Mouse (Mus musculus) induced T-regulatory cell, adult 2 months (primary cell): ENCODE measurements at regions not wholly inside any gene's neighbourhood (a gene's known extent, or its start where the extent isn't known, plus 50 kb on each side); places are given as distances from the start of the nearest gene placed in this dataset.

Source experiments
- DNase-seq: peaks from one replicate; pipeline ENCODE4 v3.0.0-alpha.2; 2012; ENCODE audit warnings: low read depth

DNA sequence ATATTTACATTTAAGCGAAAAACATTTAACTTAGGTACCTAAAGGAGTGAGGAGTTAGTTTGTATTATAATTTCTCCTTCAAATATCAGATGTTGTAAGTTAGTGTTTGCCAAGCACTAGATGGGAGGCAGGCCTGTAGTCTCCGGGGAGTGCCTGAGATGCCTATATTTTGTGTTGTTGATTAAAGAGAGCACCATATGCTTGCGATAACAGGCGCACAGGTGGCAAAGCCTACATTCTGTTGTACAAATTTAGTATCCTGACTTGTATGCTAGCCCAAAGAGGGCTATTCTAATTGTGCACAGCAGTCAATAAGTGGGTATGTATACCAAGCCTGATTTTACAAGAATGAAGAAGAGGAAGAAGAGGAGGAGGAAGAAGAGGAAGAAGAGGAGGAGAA lies 151.8 kb upstream of the Atxn1 start:
- no peak for DNase-seq

- no peak for DNase-seq
Measured at GRCm38 (mm10) chr13:46104971-46105370, 140.2 kb upstream of the Atxn1 start.

DNA sequence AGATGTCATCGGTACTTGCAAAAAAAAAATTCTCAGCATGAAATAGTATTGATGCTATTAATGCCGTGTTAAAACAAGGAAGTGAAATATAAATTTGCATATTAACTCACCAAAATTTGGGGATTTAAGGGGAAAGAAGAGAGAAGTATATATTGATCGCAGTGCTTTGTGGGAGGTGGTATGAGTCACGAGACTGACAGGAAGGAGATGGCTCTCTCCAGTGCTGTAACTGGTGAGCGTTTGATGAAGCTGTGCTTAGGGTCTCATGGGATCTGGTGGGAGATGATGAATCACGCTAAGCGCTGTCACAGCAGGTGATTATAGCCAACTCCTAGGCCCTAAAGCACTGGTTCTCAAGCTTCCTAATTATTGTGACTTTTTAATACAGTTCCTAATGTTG lies 133.8 kb upstream of the Atxn1 start:
- DNase-seq = no peak

GRCm38 (mm10) chr13:46098131-46098530 lies 133.3 kb upstream of the Atxn1 start:
- DNase-seq = no peak

- peak; percentile 23 for DNase-seq
Measured at GRCm38 (mm10) chr13:46096968-46097367, 132.2 kb upstream of the Atxn1 start.

- DNase-seq = no peak
Measured at GRCm38 (mm10) chr13:46096416-46096815, 131.6 kb upstream of the Atxn1 start.

- no peak for DNase-seq
Measured at GRCm38 (mm10) chr13:46092787-46093186, 128.0 kb upstream of the Atxn1 start.

- peak; percentile 21 for DNase-seq
Measured at GRCm38 (mm10) chr13:46091109-46091508, 126.3 kb upstream of the Atxn1 start.

DNA sequence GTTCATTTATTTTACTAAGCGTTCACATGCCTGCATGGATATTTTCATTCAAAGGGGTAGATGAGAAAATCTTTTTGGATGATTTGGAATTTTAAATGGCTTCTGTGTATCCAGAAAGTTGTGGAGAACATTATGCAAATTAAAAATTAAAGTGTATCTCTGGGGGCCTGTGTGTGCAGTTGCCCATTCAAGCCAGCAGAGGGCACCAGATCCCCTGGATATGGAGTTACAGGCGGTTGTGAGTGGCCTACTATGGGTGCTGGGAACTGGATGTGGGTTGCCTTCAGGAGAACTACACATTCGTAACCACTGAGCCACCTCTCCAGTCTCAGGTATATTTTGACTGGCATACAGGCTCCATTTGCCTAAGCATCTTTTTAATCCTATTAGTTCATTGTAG lies 123.4 kb upstream of the Atxn1 start:
- peak; percentile 7 for DNase-seq

- DNase-seq = no peak
Measured at GRCm38 (mm10) chr13:46087663-46088062, 122.9 kb upstream of the Atxn1 start.

DNA sequence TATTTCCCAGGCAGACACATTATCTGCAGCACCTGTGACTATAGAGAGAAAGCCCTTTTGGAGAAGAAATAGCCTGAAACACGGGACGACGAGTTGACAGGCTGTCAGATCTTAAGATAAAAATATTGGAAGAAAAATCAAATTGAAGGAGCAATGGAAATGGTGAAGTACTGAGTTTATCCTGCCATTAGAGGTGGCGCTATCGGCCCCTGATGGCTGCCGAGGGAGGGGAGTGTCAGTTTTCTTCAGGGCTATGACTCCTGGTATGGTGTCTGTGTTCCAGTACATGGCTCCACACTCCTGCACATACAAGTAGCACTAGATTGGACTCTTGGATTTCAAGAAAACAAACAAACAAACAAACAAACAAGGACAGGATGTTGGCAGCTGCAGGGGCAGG lies 112.1 kb upstream of the Atxn1 start:
- no peak for DNase-seq

DNA sequence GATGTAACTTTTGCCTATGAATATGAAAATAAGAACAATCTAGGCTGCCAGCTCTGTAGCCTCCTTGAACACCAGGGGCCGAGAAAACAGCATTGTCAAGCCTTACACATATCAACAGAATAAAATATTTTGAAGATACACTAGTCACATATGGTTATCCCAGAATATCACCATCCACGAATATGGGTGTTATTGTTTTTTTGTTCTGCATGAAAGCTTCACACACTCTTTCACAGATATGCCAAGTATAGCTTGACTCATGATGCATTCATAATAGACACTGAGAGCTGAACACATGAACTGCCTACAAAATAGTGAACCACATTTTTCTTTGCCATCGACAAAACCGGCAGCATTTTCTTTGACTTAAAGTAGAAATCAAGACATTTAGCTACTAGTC lies 106.9 kb upstream of the Atxn1 start:
- DNase-seq = no peak

DNA sequence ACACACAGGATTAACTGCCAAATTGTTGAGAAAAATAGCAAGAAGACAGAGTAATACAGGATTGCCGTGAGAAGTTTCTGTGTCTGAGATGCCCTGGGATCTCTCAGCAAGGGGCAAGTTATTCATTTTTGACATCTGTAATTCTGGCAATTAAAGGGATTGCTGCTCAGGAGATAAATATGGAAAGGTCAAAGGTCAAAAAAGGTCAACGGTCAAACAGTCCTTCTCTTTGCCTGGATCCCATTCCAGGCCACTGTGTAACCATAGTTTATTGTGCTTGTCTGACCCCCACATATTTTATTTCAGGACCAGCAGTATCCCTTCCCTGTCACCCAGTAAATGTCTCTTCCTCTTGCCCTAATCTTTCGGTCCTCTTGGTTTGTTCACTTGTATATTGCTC lies 104.8 kb upstream of the Atxn1 start:
- DNase-seq = no peak

- no peak for DNase-seq
Measured at GRCm38 (mm10) chr13:46062758-46063157, 98.0 kb upstream of the Atxn1 start.

DNA sequence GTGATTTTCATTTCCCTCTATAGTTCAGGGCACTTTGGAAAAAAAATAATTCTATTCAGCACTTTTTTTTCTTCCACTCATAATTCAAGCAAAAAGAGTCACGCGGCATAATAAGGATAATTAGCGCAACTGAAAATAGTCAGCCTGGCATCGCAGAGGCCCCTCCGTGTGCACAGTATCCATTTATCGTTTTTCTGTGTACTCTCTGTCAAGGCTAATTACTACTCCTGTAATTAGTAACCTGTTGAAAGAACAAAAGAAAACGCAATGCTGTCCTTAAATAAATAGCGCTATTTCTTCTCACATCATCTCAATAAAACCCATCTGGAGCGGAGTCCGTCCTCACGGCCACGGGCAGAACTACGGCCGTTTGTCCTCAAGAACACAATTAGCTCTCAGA lies 95.1 kb upstream of the Atxn1 start:
- no peak for DNase-seq

DNA sequence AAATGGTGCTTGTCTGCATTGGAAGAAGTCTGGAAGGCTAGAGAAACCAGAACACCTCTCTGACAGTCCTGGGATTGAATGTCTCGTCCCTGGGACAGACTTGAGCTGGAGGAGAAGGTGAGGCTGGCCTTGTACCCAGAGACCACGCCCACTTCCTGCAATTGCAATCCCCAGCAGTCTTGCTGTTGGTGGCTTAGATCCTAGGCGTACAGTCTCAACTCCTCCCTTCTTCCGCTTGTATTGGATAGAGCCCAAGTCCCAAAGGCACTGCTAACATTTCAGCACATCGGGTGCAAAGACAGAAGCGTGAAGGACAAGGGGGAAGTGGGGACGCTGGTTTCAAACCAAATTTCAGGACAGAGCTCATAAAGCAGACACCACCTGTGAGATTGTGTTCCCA lies 94.1 kb upstream of the Atxn1 start:
- peak; percentile 43 for DNase-seq

DNA sequence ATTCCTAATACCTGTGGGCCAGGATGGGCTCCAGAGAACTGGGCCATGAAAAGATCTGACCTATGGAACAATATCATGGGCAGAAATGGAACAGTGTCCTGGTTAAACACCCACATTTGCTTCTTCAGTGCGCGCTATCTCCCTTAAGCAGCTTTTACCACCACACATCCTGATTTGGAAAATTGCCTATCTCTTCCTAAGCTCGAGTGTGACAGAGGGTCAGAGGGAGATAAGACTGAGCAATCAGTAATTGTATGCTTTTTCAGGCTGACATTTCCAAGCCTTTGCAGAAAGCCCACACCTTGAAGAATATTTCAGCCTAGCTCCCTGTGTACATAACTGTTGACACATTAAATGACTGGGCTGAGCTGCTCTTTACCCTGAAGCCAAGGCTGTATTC lies 93.5 kb upstream of the Atxn1 start:
- DNase-seq = no peak

- DNase-seq = no peak
Measured at GRCm38 (mm10) chr13:46055410-46055809, 90.6 kb upstream of the Atxn1 start.

DNA sequence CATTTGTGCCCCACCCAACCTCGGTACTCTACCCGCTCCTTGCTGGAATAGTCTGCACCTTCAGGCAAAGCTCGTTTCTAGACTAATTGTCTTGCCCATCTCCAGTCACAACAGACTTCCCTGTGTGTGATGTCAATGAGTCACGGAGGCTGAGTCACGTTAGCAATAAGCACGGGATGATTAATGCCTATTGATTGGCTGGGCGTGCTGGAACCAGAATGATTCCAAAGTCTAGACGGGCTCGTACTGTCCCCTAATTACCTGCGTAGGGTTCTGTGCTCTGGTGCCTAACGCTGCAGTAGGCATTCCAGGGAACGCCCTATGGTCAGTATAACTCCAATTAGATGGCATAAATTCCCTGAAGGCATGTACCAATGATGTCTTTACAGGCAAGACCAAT lies 78.8 kb upstream of the Atxn1 start:
- DNase-seq = no peak

DNA sequence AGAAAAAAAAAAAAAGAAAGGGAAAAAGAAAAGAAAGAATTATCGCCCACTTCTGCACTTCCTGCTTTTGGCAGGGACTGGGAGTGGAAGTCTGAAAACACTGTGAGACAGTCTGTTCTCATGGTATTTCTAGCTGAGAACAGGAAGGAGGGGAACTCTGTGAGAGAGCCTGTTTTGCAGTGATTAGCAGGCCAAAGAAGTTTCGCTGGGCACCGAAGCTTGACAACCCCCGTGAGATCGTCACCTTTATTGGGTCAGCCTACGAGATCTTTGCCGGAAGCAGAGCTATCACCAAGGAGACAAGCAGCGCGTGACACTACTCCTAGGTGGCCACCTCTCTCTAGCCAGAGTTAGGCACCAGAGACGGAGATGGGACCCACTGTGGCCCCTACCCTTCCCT lies 78.2 kb upstream of the Atxn1 start:
- DNase-seq = peak; percentile 52

GRCm38 (mm10) chr13:46042224-46042623 lies 77.4 kb upstream of the Atxn1 start:
- no peak for DNase-seq

- DNase-seq = no peak
Measured at GRCm38 (mm10) chr13:46041475-46041874, 76.7 kb upstream of the Atxn1 start.

DNA sequence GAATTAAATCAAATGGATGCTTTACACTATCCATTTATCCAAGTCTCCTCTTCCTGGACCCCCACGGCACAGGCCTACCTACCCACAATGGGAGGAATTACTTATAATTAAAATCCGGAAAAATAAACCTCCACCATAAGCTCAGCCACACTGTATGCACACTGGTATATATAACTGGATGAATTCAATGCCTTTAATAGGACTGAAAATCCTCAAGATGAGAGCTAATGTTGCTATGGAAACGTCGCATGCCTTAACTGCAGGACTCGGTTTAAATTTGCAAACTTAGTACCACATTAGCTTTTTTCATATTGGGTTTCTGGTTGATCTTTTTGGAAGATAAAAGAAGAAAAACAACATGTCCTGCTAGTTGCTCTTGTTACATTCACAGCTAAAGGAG lies 75.3 kb upstream of the Atxn1 start:
- DNase-seq = no peak

DNA sequence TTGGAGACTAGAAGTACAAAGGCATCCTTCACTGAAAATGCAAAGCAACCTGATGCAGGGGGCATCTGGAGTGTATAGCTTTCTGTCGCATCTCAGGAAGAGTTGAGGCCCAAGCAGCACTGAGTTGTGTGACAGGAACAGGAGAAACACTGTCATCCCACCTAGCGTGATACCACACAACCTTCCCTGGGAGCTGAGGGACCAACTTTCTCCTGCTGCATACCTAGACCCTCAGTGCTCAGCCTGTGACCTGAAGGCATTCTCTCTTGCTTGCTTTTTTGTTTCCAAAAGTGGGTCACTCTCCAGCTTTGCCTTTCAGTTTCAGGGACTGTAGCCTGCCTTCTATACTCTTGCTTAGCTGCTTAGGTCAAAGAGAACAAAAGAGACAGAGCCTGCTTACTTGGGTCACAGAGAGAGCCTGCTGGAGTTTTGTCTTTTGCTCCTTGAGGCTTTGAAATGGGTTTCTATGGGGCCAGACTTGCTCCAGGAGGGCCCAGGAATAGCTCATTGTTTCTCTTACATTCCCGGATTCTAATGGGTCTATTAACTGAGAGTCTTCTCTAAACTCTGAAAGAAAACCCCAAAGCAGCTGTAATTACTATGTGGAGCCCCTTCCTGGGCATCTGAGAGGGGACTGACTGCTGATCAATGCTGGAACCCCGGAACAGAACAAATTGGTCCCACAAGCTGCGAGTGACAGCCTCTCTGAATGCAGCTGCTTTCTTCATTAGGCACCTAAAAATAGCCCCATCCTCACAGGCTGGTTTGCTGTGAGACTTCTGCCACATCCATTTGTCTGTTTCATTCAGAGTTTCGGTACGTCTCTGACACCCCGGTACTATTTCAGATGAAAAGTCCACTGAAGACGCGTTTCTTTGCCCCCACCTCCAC lies 73.9 kb upstream of the Atxn1 start:
- no peak for DNase-seq
